Mouse (Mus musculus) heart, embryonic 14.5 days (tissue): ENCODE measurements around the gene Gm8068. TPM values are rescaled to one million over a fixed set of nuclear protein-coding genes. Genes with fewer than 3 reads are reported as not detected.
"Not testable (repeated sequence)": the region's sequence is repeated elsewhere in the genome, so short reads cannot be mapped to it uniquely, and the experiment has no call there.

Experiments used
- ATAC-seq: fragments of 200-750 bp; cut with Nextera tagmentation; 2 replicates; pipeline ENCODE4 v1.8.0; 2017; ENCODE audit warnings: low read depth, moderate TSS enrichment; ENCODE audit not compliant: insufficient number of reproducible peaks, insufficient read depth, low FRiP score
- H3K27ac ChIP-seq, 2 experiments: fragments of 200-500 bp in 1 of 2; fragments of 300-500 bp in 1 of 2; sonication (generic) in 1 of 2; replicated peaks in 1 of 2; 2 replicates each; pipeline ENCODE4 v1.5.1; 2012 to 2014; ENCODE audit warnings: low read depth in 2 of 2, low read length in 2 of 2, control low read depth in 1 of 2, mild to moderate bottlenecking in 1 of 2, mixed read lengths in 1 of 2; ENCODE audit not compliant: control insufficient read depth in 1 of 2, insufficient read depth in 1 of 2
- H3K27me3 ChIP-seq: fragments of 300-500 bp; sonication (generic); 2 replicates; pipeline ENCODE4 v1.6.1; 2014; ENCODE audit warnings: mild to moderate bottlenecking, low read length, control low read depth; ENCODE audit not compliant: control insufficient read depth, insufficient read depth
- H3K36me3 ChIP-seq: fragments of 300-500 bp; sonication (generic); 2 replicates; pipeline ENCODE4 v1.6.1; 2014; ENCODE audit warnings: mild to moderate bottlenecking, control low read depth, low read length, mixed read lengths; ENCODE audit not compliant: control insufficient read depth, insufficient read depth
- H3K4me1 ChIP-seq, 2 experiments: fragments of 200-500 bp in 1 of 2; fragments of 300-500 bp in 1 of 2; sonication (generic) in 1 of 2; 2 replicates each; pipeline ENCODE4 v1.6.1; 2012 to 2014; ENCODE audit warnings: low read length in 2 of 2, control low read depth in 1 of 2, mixed read lengths in 1 of 2; ENCODE audit not compliant: control insufficient read depth in 2 of 2, insufficient read depth in 2 of 2
- H3K4me2 ChIP-seq: fragments of 300-500 bp; sonication (generic); 2 replicates; pipeline ENCODE4 v1.6.1; 2014; ENCODE audit warnings: mild to moderate bottlenecking, low read length
- H3K4me3 ChIP-seq, 2 experiments: fragments of 200-500 bp in 1 of 2; fragments of 300-500 bp in 1 of 2; sonication (generic) in 1 of 2; 2 replicates each; pipeline ENCODE4 v1.5.1; 2012 to 2014; ENCODE audit warnings: low read length in 2 of 2, mild to moderate bottlenecking in 2 of 2, control low read depth in 1 of 2, low read depth in 1 of 2, moderate library complexity in 1 of 2; ENCODE audit not compliant: control insufficient read depth in 1 of 2, insufficient read depth in 1 of 2
- H3K9ac ChIP-seq: fragments of 300-500 bp; sonication (generic); 2 replicates; pipeline ENCODE4 v1.6.1; 2014; ENCODE audit warnings: mild to moderate bottlenecking, low read length
- H3K9me3 ChIP-seq: fragments of 300-500 bp; sonication (generic); 2 replicates; pipeline ENCODE4 v1.6.1; 2016; ENCODE audit warnings: low read length, control low read depth; ENCODE audit not compliant: control insufficient read depth
- WGBS: fragments of 180-500 bp; shearing (Covaris S2); extraction: QIAGEN DNeasy Blood & Tissue Kit; methylation state at CpG from one replicate; pipeline ENCODE4 v1.1.7; 2014; 5-methylcytosine and 5-hydroxymethylcytosine counted together
- polyA plus RNA-seq: library from polyadenylated mRNA; unstranded; fragments of >200 nt; fragmentation: Nextera tagmentation; extraction: Ambion mirVana; gene quantifications from 2 replicates; pipeline ENCODE4 v1.2.1, GENCODE M21; 2014

Gene Gm8068
- not detected in 2 replicates for polyA plus RNA-seq

DNA sequence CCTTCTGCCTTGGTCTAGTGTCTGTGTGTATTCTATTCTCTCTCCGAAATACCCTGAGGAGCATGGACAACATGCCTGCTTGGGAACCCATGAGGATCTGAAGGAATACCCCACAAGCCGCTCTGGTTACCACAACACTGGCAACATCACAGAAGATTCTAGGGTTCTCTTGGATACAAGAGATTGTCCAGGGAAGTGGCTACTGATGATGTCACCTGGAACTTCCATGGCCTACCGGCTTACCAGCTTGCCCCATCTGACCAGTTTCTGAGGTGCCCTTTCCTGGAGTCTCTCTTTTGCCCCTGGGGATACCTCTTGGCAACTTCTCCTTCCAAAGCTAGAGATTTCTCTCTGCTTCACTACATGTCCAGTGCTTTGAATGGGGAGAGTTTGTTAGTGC is at the start of gene Gm8068:
Gene Gm8068, minus strand, starts transcription at position 101 of the 400 bp plus-strand sequence.
- not testable (repeated sequence) for H3K9me3 ChIP-seq, H3K9ac ChIP-seq, H3K4me2 ChIP-seq, H3K4me1 ChIP-seq, H3K4me3 ChIP-seq, H3K36me3 ChIP-seq, ATAC-seq, H3K27me3 ChIP-seq, H3K27ac ChIP-seq
- WGBS: no CpG with 5 or more reads among the region's 3 CpGs

- not testable (repeated sequence) for ATAC-seq, H3K36me3 ChIP-seq, H3K9me3 ChIP-seq, H3K4me3 ChIP-seq, H3K4me2 ChIP-seq, H3K4me1 ChIP-seq, H3K27me3 ChIP-seq, H3K27ac ChIP-seq, H3K9ac ChIP-seq
- no CpG with 5 or more reads among the region's 1 CpGs for WGBS
Measured at GRCm38 (mm10) chr14:41750514-41750913, 48.8 kb upstream of the Gm8068 start, which contains the start of gene Gm7929. TSS of gene Gm7929 (minus strand) at chr14:41750614.

DNA sequence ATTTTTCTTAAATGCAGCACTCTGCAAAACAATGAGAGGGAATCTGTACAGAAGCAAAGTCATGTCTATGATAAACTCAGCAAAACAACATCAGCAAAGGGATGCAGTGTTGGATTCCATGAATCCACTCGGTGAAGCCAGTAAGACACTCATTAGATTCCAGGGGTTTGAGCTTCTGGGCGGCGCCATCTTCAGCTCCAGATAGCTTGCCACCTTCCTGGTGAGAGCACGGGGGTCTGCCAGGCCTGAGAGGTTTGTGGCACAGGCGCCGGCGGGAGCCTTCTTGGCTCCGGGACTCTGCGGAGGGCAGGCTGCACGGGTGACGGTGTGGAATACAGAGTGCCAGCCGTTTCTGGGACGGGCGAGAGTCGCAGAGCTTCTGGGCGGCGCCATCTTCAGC is 21.8 kb upstream of the Gm8068 start:
- H3K27me3 ChIP-seq, H3K36me3 ChIP-seq, ATAC-seq, H3K4me2 ChIP-seq, H3K4me3 ChIP-seq, H3K27ac ChIP-seq, H3K9me3 ChIP-seq, H3K9ac ChIP-seq, H3K4me1 ChIP-seq: not testable (repeated sequence)
- WGBS: 59% methylated on average over 17 of the region's 17 CpGs

- H3K36me3 ChIP-seq, H3K4me2 ChIP-seq, ATAC-seq, H3K9ac ChIP-seq, H3K27ac ChIP-seq, H3K4me3 ChIP-seq, H3K27me3 ChIP-seq, H3K4me1 ChIP-seq, H3K9me3 ChIP-seq: not testable (repeated sequence)
- WGBS: 79% methylated on average over 1 of the region's 1 CpGs
Measured at GRCm38 (mm10) chr14:41717180-41717579, 15.5 kb upstream of the Gm8068 start.

GRCm38 (mm10) chr14:41648176-41648575 is 53.5 kb downstream of the Gm8068 start:
- not testable (repeated sequence) for ATAC-seq, H3K9me3 ChIP-seq, H3K9ac ChIP-seq, H3K4me2 ChIP-seq, H3K4me3 ChIP-seq, H3K27me3 ChIP-seq, H3K27ac ChIP-seq, H3K4me1 ChIP-seq, H3K36me3 ChIP-seq
- 85% methylated on average over 2 of the region's 2 CpGs for WGBS

Other genes starting within 250 kb of the Gm8068 start
- gene Gm7954, start 248.4 kb downstream of the Gm8068 start, polyA plus RNA-seq: not detected in 2 replicates
- not detected in 2 replicates for gene Gm3486, start 212.4 kb downstream of the Gm8068 start, polyA plus RNA-seq
- not detected in 2 replicates for gene Gm7970, start 146.3 kb downstream of the Gm8068 start, polyA plus RNA-seq
- gene 1700049E17Rik2, start 128.7 kb downstream of the Gm8068 start, polyA plus RNA-seq: not detected in 2 replicates
- gene Gm3072, start 77.3 kb downstream of the Gm8068 start, polyA plus RNA-seq: not detected in 2 replicates
- gene Gm3676, start 55.4 kb downstream of the Gm8068 start, polyA plus RNA-seq: not detected in 2 replicates
- gene Gm7929, start 48.7 kb upstream of the Gm8068 start, polyA plus RNA-seq: not detected in 2 replicates
- not detected in 2 replicates for gene Gm47189, start 70.6 kb upstream of the Gm8068 start, polyA plus RNA-seq
- not detected in 2 replicates for gene Gm7980, start 205.4 kb upstream of the Gm8068 start, polyA plus RNA-seq
- not detected in 2 replicates for gene 1700049E17Rik1, start 223.1 kb upstream of the Gm8068 start, polyA plus RNA-seq
- gene 1700024B05Rik, start 242.1 kb upstream of the Gm8068 start, polyA plus RNA-seq: not detected in 2 replicates